Mouse (Mus musculus) heart, postnatal 0 days (tissue): ENCODE measurements around the gene Krtap3-2.

Experiments
- CTCF ChIP-seq: IDR thresholded peaks from 2 replicates; pipeline ENCODE4 v1.5.1; 2016; ENCODE audit warnings: antibody characterized with exemption, control low read depth, low read depth
- EP300 ChIP-seq: IDR thresholded peaks from 2 replicates; pipeline ENCODE4 v1.6.1; 2016; ENCODE audit warnings: antibody characterized with exemption, low read depth

- TF ChIP-seq CTCF (no peak), EP300 (no peak)
Observed at GRCm38 (mm10) chr11:99583245-99583704, 26.6 kb upstream of the Krtap3-2 start, which contains the start of gene Krtap1-4.
